Mouse (Mus musculus): ENCODE results near the gene Grip1. TPM values are rescaled to one million over a fixed set of nuclear protein-coding genes. Genes with fewer than 3 reads are reported as not detected.

Gene Grip1
- polyA plus RNA-seq, 1 experiment = 0.22 TPM

GRCm38 (mm10) chr10:119808384-119808783, 354.8 kb downstream of the Grip1 start:
- WGBS = 81% methylated on average over 5 of the region's 5 CpGs
- DNase-seq (ENCODE audit: low read depth, low spot score) = no peak

DNA sequence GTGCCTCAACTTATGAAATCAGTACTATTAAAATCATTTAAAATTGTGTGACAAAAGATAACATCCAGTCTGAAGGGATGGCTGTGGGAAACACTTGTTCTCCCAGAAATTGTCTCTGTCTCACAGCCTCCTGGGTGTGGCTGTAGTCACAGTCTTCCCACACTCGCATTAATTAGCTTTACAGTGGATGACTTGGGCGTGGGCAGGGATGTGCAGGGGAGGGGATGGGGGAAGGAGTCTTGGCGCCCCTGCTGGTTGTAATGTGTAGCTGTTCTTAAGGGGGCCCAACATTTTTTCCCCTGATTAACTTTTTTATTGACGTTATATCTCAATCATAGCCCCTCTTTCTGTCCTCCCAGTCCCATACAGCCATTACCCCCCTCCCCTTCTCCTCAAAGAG, 360.5 kb downstream of the Grip1 start:
- WGBS = 51% methylated on average over 4 of the region's 4 CpGs
- DNase-seq (ENCODE audit: low read depth, low spot score) = no peak

DNA sequence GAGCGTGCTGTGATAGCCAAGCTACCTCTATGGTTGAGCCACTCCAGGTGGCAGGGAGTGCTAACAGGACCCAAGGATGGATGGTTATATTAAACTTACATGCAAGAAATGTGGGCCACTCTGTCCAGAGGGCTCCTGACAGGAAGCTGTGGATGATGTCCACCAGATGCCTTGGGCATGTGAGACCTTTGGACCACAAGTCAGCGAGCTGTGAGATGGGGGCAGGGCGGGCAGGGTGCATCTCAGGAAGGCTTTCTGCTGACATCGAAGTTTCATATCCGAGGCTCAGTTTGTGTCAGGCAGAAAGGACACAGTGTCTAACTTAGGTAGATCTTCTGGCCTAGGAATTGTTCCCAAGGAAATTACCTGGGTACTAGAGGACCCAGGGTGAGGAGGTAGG, 362.4 kb downstream of the Grip1 start:
- 70% methylated on average over 5 of the region's 5 CpGs for WGBS
- no peak for DNase-seq (ENCODE audit: low read depth, low spot score)

GRCm38 (mm10) chr10:119818381-119818780, 364.8 kb downstream of the Grip1 start:
- 51% methylated on average over 5 of the region's 5 CpGs for WGBS
- no peak for DNase-seq (ENCODE audit: low read depth, low spot score)

DNA sequence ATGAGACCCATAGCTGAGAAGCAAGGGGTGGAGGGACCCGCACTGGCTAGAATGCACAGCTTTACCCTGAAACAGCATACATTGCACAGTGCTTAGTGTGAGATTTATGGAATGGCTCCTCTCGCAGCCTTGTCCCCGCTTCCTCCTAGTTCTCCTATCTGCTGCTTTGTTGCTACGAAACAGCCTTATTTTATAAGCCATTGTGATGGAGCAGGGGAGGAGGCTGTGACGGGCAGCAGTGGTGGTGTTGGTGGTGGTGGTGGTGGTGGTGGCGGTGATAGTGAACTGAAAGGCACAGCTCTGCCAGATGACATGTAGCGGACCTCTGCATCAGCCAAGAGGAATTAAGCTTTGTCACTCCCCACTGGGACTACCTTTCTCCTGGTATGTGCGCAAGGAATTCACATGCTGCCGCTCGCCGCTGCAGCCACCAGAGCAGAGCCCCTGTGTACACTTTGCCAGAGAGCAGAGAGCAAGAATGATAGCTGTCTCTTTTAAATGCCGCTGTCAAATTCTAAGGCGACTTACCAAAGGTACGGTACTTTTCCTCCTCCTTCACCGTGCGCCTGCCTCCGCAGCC, 365.6 kb downstream of the Grip1 start:
- DNase-seq (ENCODE audit: low read depth, low spot score) = no peak
- WGBS = 16% methylated on average over 17 of the region's 17 CpGs

- no peak for DNase-seq (ENCODE audit: low read depth, low spot score)
- 31% methylated on average over 5 of the region's 5 CpGs for WGBS
Measured at GRCm38 (mm10) chr10:119819740-119820139, 366.1 kb downstream of the Grip1 start.

DNA sequence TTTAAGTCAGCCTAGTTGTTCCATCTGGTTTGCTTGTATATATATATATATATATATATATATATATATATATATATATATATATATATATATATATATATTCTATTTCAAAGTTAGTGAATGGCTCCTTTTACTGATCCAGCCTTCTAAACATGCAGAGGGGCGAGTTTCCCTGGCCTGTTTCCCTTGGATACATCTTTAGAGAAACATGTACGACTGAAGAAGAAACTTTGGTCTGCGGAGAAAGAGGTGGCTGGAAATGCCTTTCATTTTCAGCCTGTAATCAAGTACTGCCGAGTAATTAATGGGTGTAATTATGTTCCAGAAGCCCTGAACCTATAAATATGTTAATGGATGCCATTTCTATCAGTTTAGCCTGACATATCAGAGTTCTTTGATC, 366.8 kb downstream of the Grip1 start:
- 65% methylated on average over 4 of the region's 4 CpGs for WGBS

DNA sequence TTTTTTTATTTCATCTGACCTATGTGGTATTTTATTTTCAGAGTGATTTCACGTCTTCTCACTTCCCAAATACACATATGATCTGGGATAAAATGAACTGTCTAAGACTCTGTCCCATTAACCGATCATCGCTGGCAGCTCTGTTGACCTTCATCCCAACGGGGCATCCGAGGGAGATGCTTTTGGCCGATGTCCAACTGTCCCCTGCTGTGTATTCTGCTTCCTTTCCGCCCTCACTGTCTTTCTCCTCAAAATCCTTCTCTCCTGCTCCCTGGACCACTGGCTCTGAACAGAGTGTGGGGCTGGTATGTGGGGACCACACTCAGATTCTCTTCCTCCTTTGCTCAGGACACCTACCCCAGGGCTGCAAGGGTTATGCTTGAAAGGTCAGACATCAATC, 370.1 kb downstream of the Grip1 start:
- no peak for DNase-seq (ENCODE audit: low read depth, low spot score)
- WGBS = 80% methylated on average over 7 of the region's 7 CpGs

More for the DNA sequence above, 366.8 kb downstream of the Grip1 start:
- no peak for DNase-seq (ENCODE audit: low read depth, low spot score)

DNA sequence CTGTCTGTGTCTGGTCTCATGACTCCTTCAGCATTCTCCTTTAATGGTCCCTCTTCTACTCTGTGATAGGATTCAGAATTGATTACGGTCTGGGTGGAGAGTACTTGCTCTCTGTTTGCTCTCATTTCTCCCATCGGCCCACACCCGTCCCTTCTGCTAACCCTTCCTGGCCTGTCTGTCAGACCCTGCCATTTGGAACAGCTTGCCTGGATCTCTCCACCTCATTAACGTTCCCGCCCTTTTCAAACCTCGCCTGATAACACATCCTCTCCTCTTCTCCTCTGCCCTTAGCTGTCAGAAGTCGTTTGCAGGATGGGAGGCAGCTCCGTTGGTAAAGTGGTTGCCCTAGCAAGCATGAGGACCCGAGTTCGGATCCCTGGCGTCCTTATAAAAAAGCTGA, 370.9 kb downstream of the Grip1 start:
- 54% methylated on average over 11 of the region's 11 CpGs for whole genome bisulfite sequencing

GRCm38 (mm10) chr10:119830388-119830956, 376.8 kb downstream of the Grip1 start:
- WGBS = 61% methylated on average over 6 of the region's 6 CpGs
- no peak for DNase-seq (ENCODE audit: low read depth, low spot score)

More for the DNA sequence above, 370.9 kb downstream of the Grip1 start:
- DNase-seq (ENCODE audit: low read depth, low spot score) = no peak

GRCm38 (mm10) chr10:119831086-119831485, 377.5 kb downstream of the Grip1 start:
- 32% methylated on average over 1 of the region's 1 CpGs for WGBS

GRCm38 (mm10) chr10:119833334-119833733, 379.7 kb downstream of the Grip1 start:
- DNase-seq (ENCODE audit: low read depth, low spot score) = no peak
- 94% methylated on average over 5 of the region's 5 CpGs for WGBS

More at GRCm38 (mm10) chr10:119831086-119831485, 377.5 kb downstream of the Grip1 start:
- DNase-seq (ENCODE audit: low read depth, low spot score) = no peak

- WGBS = 64% methylated on average over 4 of the region's 4 CpGs
- DNase-seq (ENCODE audit: low read depth, low spot score) = no peak
Measured at GRCm38 (mm10) chr10:119834122-119834521, 380.5 kb downstream of the Grip1 start.

GRCm38 (mm10) chr10:119839645-119840044, 386.0 kb downstream of the Grip1 start:
- DNase-seq (ENCODE audit: low read depth, low spot score) = no peak
- 86% methylated on average over 11 of the region's 11 CpGs for WGBS

GRCm38 (mm10) chr10:119842004-119842403, 388.4 kb downstream of the Grip1 start:
- DNase-seq (ENCODE audit: low read depth, low spot score) = no peak
- 70% methylated on average over 4 of the region's 4 CpGs for WGBS

- DNase-seq (ENCODE audit: low read depth, low spot score) = no peak
- WGBS = 82% methylated on average over 11 of the region's 11 CpGs
Measured at GRCm38 (mm10) chr10:119845705-119846410, 392.2 kb downstream of the Grip1 start.

DNA sequence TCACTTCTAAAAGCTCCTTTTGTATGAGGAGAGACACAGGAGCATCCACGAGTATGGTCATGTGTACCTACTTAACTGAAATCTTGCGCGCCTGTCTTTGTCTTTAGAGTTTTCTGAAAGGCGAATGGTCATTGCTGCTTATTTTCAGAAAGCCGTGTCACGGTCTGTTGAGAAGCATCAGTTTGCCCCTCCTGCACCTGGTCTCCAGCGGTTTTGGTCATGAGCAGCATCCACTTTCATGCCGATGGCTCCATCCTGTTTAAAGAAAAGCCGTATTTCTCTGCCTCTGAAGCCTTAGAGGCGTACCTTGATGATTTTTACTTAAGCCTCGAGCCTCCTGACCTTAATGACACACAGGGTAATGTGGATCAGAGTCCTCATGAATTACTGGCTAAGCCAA, 398.0 kb downstream of the Grip1 start:
- WGBS = 86% methylated on average over 11 of the region's 11 CpGs
- DNase-seq (ENCODE audit: low read depth, low spot score) = no peak

GRCm38 (mm10) chr10:119852582-119853135, 399.0 kb downstream of the Grip1 start:
- 48% methylated on average over 7 of the region's 7 CpGs for WGBS

DNA sequence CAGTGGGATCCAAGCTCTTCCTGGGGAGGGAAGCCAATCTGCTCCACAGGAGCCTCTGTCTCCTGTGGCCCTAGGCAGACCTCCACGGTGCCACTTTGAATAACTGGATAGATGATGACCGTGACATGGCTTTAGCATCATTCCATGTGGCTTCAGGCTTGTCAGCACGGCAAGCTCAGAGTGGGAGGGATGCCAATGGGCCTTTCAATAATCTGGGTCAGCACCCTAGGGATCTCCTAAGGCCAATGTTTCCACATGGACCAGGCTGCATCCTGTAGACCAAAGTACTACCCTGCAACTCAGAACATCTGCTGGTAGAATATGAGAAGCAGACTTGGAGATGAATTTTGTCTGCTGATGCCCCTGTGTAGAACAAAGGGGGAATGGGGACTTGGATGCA, 414.1 kb downstream of the Grip1 start:
- DNase-seq (ENCODE audit: low read depth, low spot score) = no peak
- 82% methylated on average over 3 of the region's 3 CpGs for WGBS

More at GRCm38 (mm10) chr10:119852582-119853135, 399.0 kb downstream of the Grip1 start:
- no peak for DNase-seq (ENCODE audit: low read depth, low spot score)

DNA sequence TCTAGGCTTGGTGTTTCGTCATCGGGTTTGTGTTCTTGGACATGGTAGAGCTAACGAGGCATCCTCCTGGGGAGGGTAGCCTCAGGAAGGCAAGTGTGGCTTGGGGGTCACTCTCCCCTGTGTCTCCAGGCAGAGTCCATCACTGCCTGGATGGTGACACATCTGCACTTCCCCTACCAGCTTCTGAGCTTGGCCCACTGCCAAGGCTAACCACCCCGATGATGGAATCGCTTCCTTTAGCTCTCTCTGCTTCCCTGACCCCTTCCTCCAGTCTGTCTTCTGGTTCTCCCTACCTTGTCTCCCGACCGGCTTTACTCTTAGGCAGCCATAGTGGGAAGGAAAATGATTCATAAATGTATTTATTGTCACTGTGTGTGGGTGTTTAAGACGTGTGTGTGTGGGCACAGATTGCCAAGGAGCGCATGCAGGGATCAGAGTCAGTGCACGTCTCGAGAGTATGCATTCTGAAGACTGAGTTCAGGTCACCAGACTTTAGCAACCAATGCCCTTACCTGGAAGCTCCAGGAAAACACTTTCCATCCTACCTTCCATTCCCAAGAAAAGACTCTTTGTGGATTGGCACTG, 415.5 kb downstream of the Grip1 start:
- 79% methylated on average over 11 of the region's 11 CpGs for WGBS

More for the DNA sequence above, 415.5 kb downstream of the Grip1 start:
- no peak for DNase-seq (ENCODE audit: low read depth, low spot score)
